Mouse (Mus musculus) limb, embryonic 11.5 days (tissue): ENCODE data around the gene Golt1a. TPM values are rescaled to one million over a fixed set of nuclear protein-coding genes. Genes with fewer than 3 reads are reported as not detected.

Experiments used
- ATAC-seq: fragments of 200-750 bp; cut with Nextera tagmentation; 2 replicates; pipeline ENCODE4 v1.8.0; 2017; ENCODE audit warnings: low read depth; ENCODE audit not compliant: insufficient number of reproducible peaks, low FRiP score, low TSS enrichment
- DNase-seq: peaks from one replicate; pipeline ENCODE4 v3.0.0-alpha.2; 2015; ENCODE audit warnings: low spot score
- H3K27ac ChIP-seq: fragments of 300-500 bp; sonication (generic); replicated peaks from 2 replicates; pipeline ENCODE4 v1.5.1; 2014; ENCODE audit warnings: low read depth, mild to moderate bottlenecking, low read length
- H3K27me3 ChIP-seq: fragments of 300-500 bp; sonication (generic); 2 replicates; pipeline ENCODE4 v1.6.1; 2014; ENCODE audit warnings: mild to moderate bottlenecking, low read length, mixed read lengths; ENCODE audit not compliant: control insufficient read depth, insufficient read depth
- H3K36me3 ChIP-seq: fragments of 300-500 bp; sonication (generic); 2 replicates; pipeline ENCODE4 v1.6.1; 2014; ENCODE audit warnings: mild to moderate bottlenecking, low read length, moderate library complexity, mixed read lengths; ENCODE audit not compliant: control insufficient read depth, insufficient read depth
- H3K4me1 ChIP-seq: fragments of 300-500 bp; sonication (generic); 2 replicates; pipeline ENCODE4 v1.6.1; 2014; ENCODE audit warnings: low read length, mixed read lengths; ENCODE audit not compliant: control insufficient read depth, insufficient read depth
- H3K4me2 ChIP-seq: fragments of 300-500 bp; sonication (generic); 2 replicates; pipeline ENCODE4 v1.6.1; 2014; ENCODE audit warnings: low read depth, mild to moderate bottlenecking, moderate library complexity; ENCODE audit not compliant: severe bottlenecking
- H3K4me3 ChIP-seq: fragments of 300-500 bp; sonication (generic); 2 replicates; pipeline ENCODE4 v1.5.1; 2014; ENCODE audit warnings: low read depth, low read length
- H3K9ac ChIP-seq: fragments of 300-500 bp; sonication (generic); 2 replicates; pipeline ENCODE4 v1.6.1; 2014; ENCODE audit warnings: mild to moderate bottlenecking, low read length
- H3K9me3 ChIP-seq: fragments of 300-500 bp; sonication (generic); 2 replicates; pipeline ENCODE4 v1.6.1; 2016; ENCODE audit warnings: low read length; ENCODE audit not compliant: control insufficient read depth
- WGBS: fragments of 180-500 bp; shearing (Covaris S2); extraction: QIAGEN DNeasy Blood & Tissue Kit; methylation state at CpG from one replicate; pipeline ENCODE4 v1.1.7; 2014; 5-methylcytosine and 5-hydroxymethylcytosine counted together
- polyA plus RNA-seq: library from polyadenylated mRNA; unstranded; fragments of >200 nt; fragmentation: Nextera tagmentation; extraction: Ambion mirVana; gene quantifications from 2 replicates; pipeline ENCODE4 v1.2.1, GENCODE M21; 2014

Gene Golt1a
- polyA plus RNA-seq, 1 experiment from 2014 or later: not detected

DNA sequence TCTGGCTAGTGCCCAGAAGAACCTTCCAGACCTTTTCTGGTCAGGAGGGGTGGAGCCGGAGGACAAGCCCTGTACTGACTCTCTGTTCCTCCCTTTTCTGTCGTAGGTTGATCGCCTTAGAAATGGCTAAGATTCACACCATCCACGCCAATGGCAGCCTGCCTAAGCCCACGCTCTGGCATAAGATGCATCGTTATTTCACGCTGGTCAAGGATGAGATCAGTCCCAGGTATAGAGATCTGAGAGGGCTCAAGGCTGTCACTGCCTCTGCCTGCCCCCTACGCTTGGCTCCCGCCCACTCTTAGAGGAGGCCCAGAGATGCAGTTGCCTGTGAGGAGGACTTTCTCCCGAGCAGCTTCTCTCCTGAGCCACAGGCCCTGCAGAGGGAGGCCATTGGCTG is 59.0 kb downstream of the Golt1a start:
- ATAC-seq (no peak), DNase-seq (no peak)
- no peaks in the 10 kb centered on the region for H3K9me3 ChIP-seq
- H3K4me3 ChIP-seq: no peak overlapping the region
- no peak overlapping the region for H3K27ac ChIP-seq
- no peak overlapping the region for H3K4me2 ChIP-seq
- no peaks in the 10 kb centered on the region for H3K36me3 ChIP-seq
- 50% methylated on average over 10 of the region's 10 CpGs for WGBS
- no peak overlapping the region for H3K9ac ChIP-seq
- H3K27me3 ChIP-seq: peaks cover 16% of the 10 kb centered on the region
- H3K4me1 ChIP-seq: peaks cover 19% of the 10 kb centered on the region

- H3K36me3 ChIP-seq: no peaks in the 10 kb centered on the region
- WGBS: 75% methylated on average over 4 of the region's 4 CpGs
Observed at GRCm38 (mm10) chr1:133370352-133370751, 60.8 kb downstream of the Golt1a start.

DNA sequence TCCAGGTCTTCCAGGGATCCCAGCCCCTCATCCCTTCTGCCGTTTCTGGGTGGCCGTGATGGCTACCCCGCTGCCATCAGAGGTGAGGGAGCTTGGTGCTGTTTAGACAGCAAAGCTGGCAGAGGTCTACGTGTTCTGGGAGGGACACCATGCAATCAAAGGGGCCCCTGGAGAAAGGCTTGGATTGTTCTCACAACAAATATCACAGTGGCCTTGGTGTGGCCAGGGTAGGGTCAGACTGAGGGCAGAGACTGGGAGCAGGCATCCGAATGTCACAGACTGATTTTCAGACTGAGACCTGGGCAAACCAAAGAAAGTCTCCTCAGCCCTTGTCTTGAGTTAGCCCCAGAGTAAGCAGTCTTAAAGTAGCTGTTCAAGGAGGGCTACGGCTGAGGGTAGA is 61.8 kb downstream of the Golt1a start:
- Histone ChIP-seq H3K27me3 (no peaks in the 10 kb centered on the region), H3K4me1 (peaks cover 16% of the 10 kb centered on the region), H3K9me3 (no peaks in the 10 kb centered on the region), H3K27ac (no peak overlapping the region), H3K9ac (no peak overlapping the region), H3K4me3 (no peak overlapping the region), H3K36me3 (no peaks in the 10 kb centered on the region), H3K4me2 (no peak overlapping the region)
- ATAC-seq: no peak
- 82% methylated on average over 6 of the region's 6 CpGs for WGBS
- DNase-seq: no peak

More at GRCm38 (mm10) chr1:133370352-133370751, 60.8 kb downstream of the Golt1a start:
- Histone ChIP-seq H3K27me3 (peaks cover 2% of the 10 kb centered on the region; the same call in 1 of the 2 replicates), H3K4me3 (no peak overlapping the region), H3K9ac (no peak overlapping the region), H3K27ac (no peak overlapping the region), H3K4me1 (peaks cover 16% of the 10 kb centered on the region), H3K4me2 (no peak overlapping the region), H3K9me3 (no peaks in the 10 kb centered on the region)
- ATAC-seq (no peak), DNase-seq (no peak)

- Histone ChIP-seq H3K27ac (no peak overlapping the region), H3K27me3 (no peaks in the 10 kb centered on the region), H3K4me2 (no peak overlapping the region), H3K9ac (no peak overlapping the region), H3K9me3 (no peaks in the 10 kb centered on the region), H3K36me3 (no peaks in the 10 kb centered on the region), H3K4me3 (no peak overlapping the region), H3K4me1 (peaks cover 11% of the 10 kb centered on the region)
- ATAC-seq (no peak), DNase-seq (no peak)
- WGBS: 68% methylated on average over 8 of the region's 8 CpGs
Observed at GRCm38 (mm10) chr1:133372113-133372512, 62.5 kb downstream of the Golt1a start.

Other genes starting within 250 kb of the Golt1a start
- gene Ppp1r15b, start 178.7 kb upstream of the Golt1a start, polyA plus RNA-seq: 46.7 and 55.6 TPM in 2 replicates
- 0.75 and 0.87 TPM in 2 replicates for gene Plekha6, start 145.6 kb upstream of the Golt1a start, polyA plus RNA-seq
- gene Kiss1, start 12.1 kb downstream of the Golt1a start, polyA plus RNA-seq: not detected in 2 replicates
- not detected in 2 replicates for gene Ren1, start 40.7 kb downstream of the Golt1a start, polyA plus RNA-seq
- gene Etnk2, start 53.8 kb downstream of the Golt1a start, polyA plus RNA-seq: 1.0 and 1.3 TPM in 2 replicates
- gene Sox13, start 114.6 kb downstream of the Golt1a start, polyA plus RNA-seq: 5.7 and 6.0 TPM in 2 replicates